Mouse (Mus musculus) hindbrain, embryonic 14.5 days (tissue): Measurements from ENCODE around the gene Trit1. TPM values are rescaled to one million over a fixed set of nuclear protein-coding genes. Genes with fewer than 3 reads are reported as not detected.

Experiments used
- ATAC-seq: fragments of 200-750 bp; cut with Nextera tagmentation; 2 replicates; pipeline ENCODE4 v1.8.0; 2017; ENCODE audit warnings: moderate number of reproducible peaks, mild to moderate bottlenecking, moderate TSS enrichment, moderate library complexity; ENCODE audit not compliant: low FRiP score
- DNase-seq: peaks from one replicate; pipeline ENCODE4 v3.0.0-alpha.2; 2015; ENCODE audit warnings: low spot score
- H3K27ac ChIP-seq: fragments of 300-500 bp; sonication (generic); 2 replicates; pipeline ENCODE4 v1.5.1; 2014; ENCODE audit warnings: mild to moderate bottlenecking, moderate library complexity
- H3K27me3 ChIP-seq: fragments of 300-500 bp; sonication (generic); 2 replicates; pipeline ENCODE4 v1.6.1; 2014; ENCODE audit warnings: mild to moderate bottlenecking, low read length, mixed read lengths; ENCODE audit not compliant: control insufficient read depth, insufficient read depth
- H3K36me3 ChIP-seq: fragments of 300-500 bp; sonication (generic); replicated peaks from 2 replicates; pipeline ENCODE4 v1.6.1; 2014; ENCODE audit not compliant: control insufficient read depth, insufficient read depth
- H3K4me1 ChIP-seq: fragments of 300-500 bp; sonication (generic); replicated peaks from 2 replicates; pipeline ENCODE4 v1.6.1; 2014; ENCODE audit warnings: antibody characterized with exemption, low read length, mixed read lengths; ENCODE audit not compliant: control insufficient read depth, insufficient read depth
- H3K4me2 ChIP-seq: fragments of 300-500 bp; sonication (generic); replicated peaks from 2 replicates; pipeline ENCODE4 v1.6.1; 2014; ENCODE audit warnings: mild to moderate bottlenecking, moderate library complexity
- H3K4me3 ChIP-seq: fragments of 300-500 bp; sonication (generic); replicated peaks from 2 replicates; pipeline ENCODE4 v1.5.1; 2014; ENCODE audit warnings: mild to moderate bottlenecking, low read length
- H3K9ac ChIP-seq: fragments of 300-500 bp; sonication (generic); 2 replicates; pipeline ENCODE4 v1.6.1; 2014
- H3K9me3 ChIP-seq: fragments of 300-500 bp; sonication (generic); 2 replicates; pipeline ENCODE4 v1.6.1; 2016; ENCODE audit warnings: low read length; ENCODE audit not compliant: control insufficient read depth
- WGBS: fragments of 180-500 bp; shearing (Covaris S2); extraction: QIAGEN DNeasy Blood & Tissue Kit; methylation state at CpG from one replicate; pipeline ENCODE4 v1.1.7; 2014; 5-methylcytosine and 5-hydroxymethylcytosine counted together
- polyA plus RNA-seq: library from polyadenylated mRNA; unstranded; fragments of >200 nt; fragmentation: Nextera tagmentation; extraction: Ambion mirVana; gene quantifications from 2 replicates; pipeline ENCODE4 v1.2.1, GENCODE M21; 2014

Trit1 gene
- polyA plus RNA-seq, 1 experiment from 2014 or later, result 24.6 TPM

- Histone ChIP-seq H3K9ac (no peak overlapping the region), H3K4me1 (no peaks in the 10 kb centered on the region), H3K27me3 (no peaks in the 10 kb centered on the region), H3K9me3 (no peaks in the 10 kb centered on the region), H3K4me2 (no peak overlapping the region), H3K36me3 (peaks cover 35% of the 10 kb centered on the region), H3K27ac (no peak overlapping the region), H3K4me3 (no peak overlapping the region)
- DNase-seq (no peak), ATAC-seq (no peak)
- 97% methylated on average over 2 of the region's 2 CpGs for WGBS
These were observed 18.4 kb downstream of the Trit1 start for GRCm38 (mm10) chr4:123034841-123035240.

- H3K9ac ChIP-seq, result no peak overlapping the region
- WGBS, result 94% methylated on average over 2 of the region's 2 CpGs
- H3K4me1 ChIP-seq, result no peaks in the 10 kb centered on the region
- H3K4me3 ChIP-seq, result no peak overlapping the region
- no peak for DNase-seq
- H3K36me3 ChIP-seq, result peaks cover 43% of the 10 kb centered on the region
- H3K4me2 ChIP-seq, result no peak overlapping the region
- ATAC-seq, result no peak
- H3K27ac ChIP-seq, result no peak overlapping the region
- H3K27me3 ChIP-seq, result no peaks in the 10 kb centered on the region
- H3K9me3 ChIP-seq, result no peaks in the 10 kb centered on the region
These were observed 19.2 kb downstream of the Trit1 start for GRCm38 (mm10) chr4:123035636-123036035.

GRCm38 (mm10) chr4:123036710-123037109 is 20.3 kb downstream of the Trit1 start:
- Histone ChIP-seq H3K4me1 (no peaks in the 10 kb centered on the region), H3K9ac (no peak overlapping the region), H3K27me3 (no peaks in the 10 kb centered on the region), H3K27ac (no peak overlapping the region), H3K9me3 (no peaks in the 10 kb centered on the region), H3K4me2 (no peak overlapping the region), H3K4me3 (no peak overlapping the region), H3K36me3 (peaks cover 42% of the 10 kb centered on the region)
- ATAC-seq, result no peak
- WGBS, result 80% methylated on average over 3 of the region's 3 CpGs
- DNase-seq, result no peak

- Histone ChIP-seq H3K4me2 (no peak overlapping the region), H3K27ac (no peak overlapping the region), H3K9ac (no peak overlapping the region), H3K36me3 (peaks cover 50% of the 10 kb centered on the region), H3K4me1 (0 out of 2 replicates have a peak, but pooled peaks cover 4% of the 10 kb centered on the region), H3K27me3 (no peaks in the 10 kb centered on the region), H3K4me3 (no peak overlapping the region), H3K9me3 (no peaks in the 10 kb centered on the region)
- DNase-seq (no peak), ATAC-seq (no peak)
- 93% methylated on average over 6 of the region's 6 CpGs for WGBS
These were observed 24.7 kb downstream of the Trit1 start for GRCm38 (mm10) chr4:123041131-123041530.

GRCm38 (mm10) chr4:123043858-123044257 is 27.5 kb downstream of the Trit1 start:
- Histone ChIP-seq H3K4me3 (no peak overlapping the region), H3K27me3 (no peaks in the 10 kb centered on the region), H3K27ac (no peak overlapping the region), H3K4me1 (0 out of 2 replicates have a peak, but pooled peaks cover 4% of the 10 kb centered on the region), H3K9me3 (no peaks in the 10 kb centered on the region), H3K4me2 (no peak overlapping the region), H3K9ac (no peak overlapping the region), H3K36me3 (peaks cover 75% of the 10 kb centered on the region)
- ATAC-seq, result no peak
- no peak for DNase-seq
- 56% methylated on average over 1 of the region's 1 CpGs for WGBS

- Histone ChIP-seq H3K4me2 (no peak overlapping the region), H3K9me3 (no peaks in the 10 kb centered on the region), H3K36me3 (peaks cover 79% of the 10 kb centered on the region), H3K27ac (no peak overlapping the region), H3K4me1 (peaks cover 8% of the 10 kb centered on the region), H3K9ac (no peak overlapping the region), H3K4me3 (no peak overlapping the region), H3K27me3 (no peaks in the 10 kb centered on the region)
- DNase-seq (no peak), ATAC-seq (no peak)
- WGBS, result 88% methylated on average over 4 of the region's 4 CpGs
These were observed 28.4 kb downstream of the Trit1 start for GRCm38 (mm10) chr4:123044842-123045241.

- Histone ChIP-seq H3K9me3 (no peaks in the 10 kb centered on the region), H3K27me3 (no peaks in the 10 kb centered on the region), H3K4me1 (peaks cover 23% of the 10 kb centered on the region), H3K27ac (no peak overlapping the region), H3K4me3 (no peak overlapping the region), H3K4me2 (no peak overlapping the region), H3K9ac (no peak overlapping the region), H3K36me3 (peaks cover 78% of the 10 kb centered on the region)
- ATAC-seq (no peak), DNase-seq (no peak)
- WGBS, result 83% methylated on average over 3 of the region's 3 CpGs
These were observed 29.9 kb downstream of the Trit1 start for GRCm38 (mm10) chr4:123046300-123046699.

- 37% methylated on average over 5 of the region's 5 CpGs for WGBS
- no peak overlapping the region for H3K4me3 ChIP-seq
- H3K27me3 ChIP-seq, result no peaks in the 10 kb centered on the region
- no peak overlapping the region for H3K9ac ChIP-seq
- H3K9me3 ChIP-seq, result no peaks in the 10 kb centered on the region
- peak overlapping the region; percentile 66 for H3K27ac ChIP-seq
- H3K4me2 ChIP-seq, result no peak overlapping the region
- DNase-seq (peak; percentile 87), ATAC-seq (peak; percentile 89)
- peaks cover 93% of the 10 kb centered on the region for H3K36me3 ChIP-seq
- peaks cover 21% of the 10 kb centered on the region for H3K4me1 ChIP-seq
These were observed 34.3 kb downstream of the Trit1 start for GRCm38 (mm10) chr4:123050681-123051211.

- DNase-seq, result peak; percentile 52
- no peaks in the 10 kb centered on the region for H3K27me3 ChIP-seq
- no peaks in the 10 kb centered on the region for H3K9me3 ChIP-seq
- no peak overlapping the region for H3K9ac ChIP-seq
- 27% methylated on average over 11 of the region's 11 CpGs for WGBS
- H3K4me3 ChIP-seq, result no peak overlapping the region
- H3K27ac ChIP-seq, result peak overlapping the region; percentile 48
- peaks cover 21% of the 10 kb centered on the region for H3K4me1 ChIP-seq
- ATAC-seq, result no peak; the same call in 1 of the 2 replicates
- H3K36me3 ChIP-seq, result peaks cover 91% of the 10 kb centered on the region
- H3K4me2 ChIP-seq, result no peak overlapping the region
These were observed 36.8 kb downstream of the Trit1 start for GRCm38 (mm10) chr4:123053179-123053578.
